Mouse (Mus musculus): Measurements from ENCODE around the gene Fbxl17.

GRCm38 (mm10) chr17:63312804-63313203 lies 187.0 kb downstream of the Fbxl17 start:
- TF ChIP-seq CTCF (IDR thresholded peaks at IDR 0.05; ENCODE audit: borderline replicate concordance, insufficient read depth, low read length) (no peak), POLR2A (IDR thresholded peaks at IDR 0.05; ENCODE audit: low read depth, low read length) (no peak)

Data from embryonic fibroblast, embryonic 13.5 days (primary cell).